Mouse (Mus musculus) heart, adult 2 months (tissue): ENCODE data around the gene Mettl7a1. TPM values are rescaled to one million over a fixed set of nuclear protein-coding genes. Genes with fewer than 3 reads are reported as not detected.
"Not testable (repeated sequence)": the region's sequence is repeated elsewhere in the genome, so short reads cannot be mapped to it uniquely, and the experiment has no call there.

Source experiments
- DNase-seq, 2 experiments: peaks; one replicate each; pipeline ENCODE4 v3.0.0; 2021
- H3K27ac ChIP-seq: fragments of 200-600 bp; 2 replicates; pipeline ENCODE4 v1.8.1; 2022
- H3K27me3 ChIP-seq: fragments of 200-500 bp; 2 replicates; pipeline ENCODE4 v1.6.1; 2012; ENCODE audit warnings: mild to moderate bottlenecking, low read length, inconsistent platforms, mixed read lengths; ENCODE audit not compliant: control insufficient read depth, insufficient read depth
- H3K36me3 ChIP-seq: fragments of 200-500 bp; 2 replicates; pipeline ENCODE4 v1.6.1; 2012; ENCODE audit warnings: low read length, inconsistent platforms; ENCODE audit not compliant: control insufficient read depth, insufficient read depth
- H3K4me1 ChIP-seq: fragments of 200-500 bp; 2 replicates; pipeline ENCODE4 v1.6.1; 2011; ENCODE audit warnings: low read length; ENCODE audit not compliant: control insufficient read depth, insufficient read depth
- H3K4me3 ChIP-seq: fragments of 200-600 bp; 2 replicates; pipeline ENCODE4 v1.8.1; 2022
- H3K79me2 ChIP-seq: fragments of 200-500 bp; replicated peaks from 2 replicates; pipeline ENCODE4 v1.6.1; 2012; ENCODE audit warnings: mild to moderate bottlenecking, inconsistent platforms, low read length, moderate library complexity, mixed read lengths; ENCODE audit not compliant: control insufficient read depth, insufficient read depth
- H3K9ac ChIP-seq: fragments of 200-500 bp; 2 replicates; pipeline ENCODE4 v1.6.1; 2012; ENCODE audit warnings: low read depth, mild to moderate bottlenecking, control low read depth, inconsistent platforms, low read length, mixed read lengths
- CTCF ChIP-seq: fragments of 200-600 bp; IDR thresholded peaks from 2 replicates; pipeline ENCODE4 v1.8.1; 2022; ENCODE audit warnings: antibody characterized with exemption, mild to moderate bottlenecking, moderate library complexity
- EP300 ChIP-seq: fragments of 200-500 bp; IDR thresholded peaks from 2 replicates; pipeline ENCODE4 v1.6.1; 2011; ENCODE audit warnings: low read depth, low read length, control low read depth; ENCODE audit not compliant: insufficient read depth
- POLR2A ChIP-seq: fragments of 200-500 bp; IDR thresholded peaks from 2 replicates; pipeline ENCODE4 v1.6.1; 2011; ENCODE audit warnings: mild to moderate bottlenecking, low read depth, low read length, control low read depth; ENCODE audit not compliant: insufficient read depth
- WGBS: fragments of 180-500 bp; shearing (Covaris S2); methylation state at CpG from one replicate; pipeline ENCODE4 v1.1.7; 2018; 5-methylcytosine and 5-hydroxymethylcytosine counted together
- intact Hi-C: fragments of 180-260 bp; cut with DNase I; formaldehyde crosslinking; loops from one replicate; pipeline ENCODE4 v1.15.1; 2025
- polyA plus RNA-seq: library from polyadenylated mRNA; depleted of rRNA; stranded (reverse); fragments of >200 nt; gene quantifications from 2 replicates; pipeline ENCODE4 v1.2.3, GENCODE M21; 2012
- total RNA-seq, 2 experiments: library from RNA; stranded (reverse); gene quantifications; 2 replicates each; pipeline ENCODE4 v1.2.3; 2021

Gene Mettl7a1
- total and polyA plus RNA-seq, 3 experiments, result 43.0 to 56.4 (median 44.8) TPM

DNA sequence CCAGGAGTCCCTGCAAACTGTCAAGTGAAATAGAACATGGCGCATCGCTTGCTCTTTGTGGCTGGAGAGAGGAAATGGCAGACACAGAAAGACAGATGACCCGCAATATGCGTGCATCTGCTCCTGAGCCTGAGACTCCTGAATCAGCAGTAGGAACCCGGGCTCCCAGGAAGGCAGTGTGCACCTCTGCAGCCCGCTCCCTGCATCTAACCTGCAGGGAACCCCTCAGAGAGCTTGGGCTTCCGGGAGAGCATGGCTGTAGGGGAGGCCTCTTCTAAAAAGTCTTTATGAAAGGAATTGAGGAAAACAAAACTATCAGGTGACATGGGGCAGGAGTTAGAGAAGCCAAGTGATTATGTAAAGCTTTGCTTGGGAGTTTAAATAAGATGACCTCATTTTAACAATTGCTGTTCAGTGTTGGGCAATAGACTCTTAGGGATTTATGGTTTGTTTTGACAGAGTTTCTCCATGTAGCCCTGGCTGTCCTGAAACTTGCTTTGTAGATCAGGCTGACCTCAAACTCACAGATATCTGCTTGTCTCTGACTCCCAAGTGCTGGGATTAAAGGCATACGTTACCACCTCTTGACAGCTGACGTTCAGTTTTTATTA, 16.5 kb downstream of the Mettl7a1 start:
- Histone ChIP-seq H3K4me1 (peaks cover 3% of the 10 kb centered on the region; the same call in 1 of the 2 replicates), H3K4me3 (no peak overlapping the region), H3K9ac (no peak overlapping the region), H3K36me3 (no peaks in the 10 kb centered on the region), H3K27me3 (no peaks in the 10 kb centered on the region), H3K27ac (no peak overlapping the region), H3K79me2 (no peaks in the 10 kb centered on the region)
- intact Hi-C loops, result loop anchor here (10.0 kb wide), 2 partner anchors 54 to 56 kb away; no protein-coding TSS in a partner anchor
- no peak for DNase-seq
- WGBS, result 63% methylated on average over 9 of the region's 9 CpGs
- no peak for TF ChIP-seq POLR2A
- no peak for TF ChIP-seq EP300
- TF ChIP-seq CTCF, result no peak

DNA sequence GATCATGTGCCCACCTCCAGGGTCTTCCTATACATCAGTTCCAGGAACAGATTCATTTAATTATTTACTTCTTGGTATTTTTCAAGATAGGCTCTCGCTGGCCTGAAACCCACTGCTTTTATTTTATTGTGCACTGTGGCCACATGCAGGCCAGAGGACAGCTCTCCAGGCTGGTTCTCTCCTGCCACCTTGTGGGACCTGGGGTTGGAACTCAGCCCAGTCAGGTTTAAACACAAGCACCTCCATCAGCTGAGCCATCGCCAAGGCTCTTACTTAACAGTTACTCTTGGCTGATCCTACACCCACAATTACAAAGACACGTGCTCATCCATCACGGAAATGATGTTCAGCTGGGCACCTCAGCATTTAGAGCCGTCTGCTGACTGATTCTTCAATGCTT, 17.2 kb downstream of the Mettl7a1 start:
- H3K36me3 ChIP-seq, result no peaks in the 10 kb centered on the region
- no peaks in the 10 kb centered on the region for H3K79me2 ChIP-seq
- H3K9ac ChIP-seq, result no peak overlapping the region
- peak; percentile 55; the same call in 1 of the 2 replicates for TF ChIP-seq EP300
- TF ChIP-seq POLR2A, result no peak
- TF ChIP-seq CTCF, result peak; percentile 65
- intact Hi-C loops, result loop anchor here (10.0 kb wide), 2 partner anchors 54 to 56 kb away; no protein-coding TSS in a partner anchor
- H3K27ac ChIP-seq, result no peak overlapping the region
- DNase-seq, result peak; percentile 59 to 65
- no peak overlapping the region for H3K4me3 ChIP-seq
- H3K4me1 ChIP-seq, result peaks cover 3% of the 10 kb centered on the region; the same call in 1 of the 2 replicates
- no peaks in the 10 kb centered on the region for H3K27me3 ChIP-seq
- 47% methylated on average over 5 of the region's 5 CpGs for WGBS

DNA sequence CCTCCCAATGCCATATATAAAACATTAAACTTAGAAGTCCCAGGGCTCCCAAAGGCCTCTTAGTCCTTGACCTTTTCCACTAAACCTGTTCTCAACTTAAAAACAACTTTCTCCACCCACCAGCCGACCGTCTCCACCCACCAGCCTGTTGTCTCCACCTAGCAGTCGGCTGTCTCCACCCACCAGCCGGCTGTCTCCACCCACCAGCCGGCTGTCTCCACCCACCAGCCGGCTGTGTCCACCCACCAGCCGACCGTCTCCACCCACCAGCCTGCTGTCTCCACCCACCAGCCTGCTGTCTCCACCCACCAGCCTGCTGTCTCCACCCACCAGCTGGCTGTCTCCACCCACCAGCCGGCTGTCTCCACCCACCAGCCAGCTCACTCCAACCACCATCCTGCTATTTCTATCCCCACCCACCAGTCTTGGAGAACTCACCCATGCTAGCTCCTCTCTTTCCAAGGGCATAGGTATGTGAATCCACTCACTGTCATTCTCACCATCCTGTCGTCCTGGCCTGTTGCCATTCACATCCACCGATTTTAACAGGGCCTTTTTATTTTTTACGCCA, 20.2 kb downstream of the Mettl7a1 start:
- TF ChIP-seq CTCF (no peak), POLR2A (no peak), EP300 (no peak)

DNA sequence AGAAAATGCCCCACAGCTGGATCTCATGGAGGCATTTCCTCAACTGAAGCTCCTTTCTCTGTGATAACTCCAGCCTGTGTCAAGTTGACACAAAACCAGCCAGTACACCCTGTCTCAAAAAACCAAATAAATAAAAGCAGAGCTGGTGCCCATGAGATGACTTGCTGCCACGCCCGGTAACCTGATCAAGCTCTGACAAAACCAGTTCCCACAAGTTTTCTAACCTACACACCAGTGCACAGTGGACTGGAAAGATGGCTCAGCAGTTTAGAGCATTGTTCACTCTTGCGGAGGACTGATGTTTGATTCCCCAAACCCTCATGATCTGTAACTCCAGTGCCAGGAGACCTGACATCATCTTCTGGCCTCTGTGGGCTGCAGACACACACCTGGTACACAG, 21.3 kb downstream of the Mettl7a1 start:
- DNase-seq, result no peak
- TF ChIP-seq EP300 (no peak), POLR2A (no peak), CTCF (no peak)
- 91% methylated on average over 3 of the region's 3 CpGs for WGBS
- Histone ChIP-seq H3K27ac (no peak overlapping the region), H3K9ac (no peak overlapping the region), H3K27me3 (no peaks in the 10 kb centered on the region), H3K36me3 (no peaks in the 10 kb centered on the region), H3K4me1 (no peaks in the 10 kb centered on the region), H3K79me2 (no peaks in the 10 kb centered on the region), H3K4me3 (no peak overlapping the region)
- intact Hi-C loops, result loop anchor here (10.0 kb wide), 2 partner anchors 50 to 60 kb away; no protein-coding TSS in a partner anchor

More for the DNA sequence above, 20.2 kb downstream of the Mettl7a1 start:
- H3K4me3 ChIP-seq, result no peak overlapping the region
- H3K79me2 ChIP-seq, result no peaks in the 10 kb centered on the region
- no peak for DNase-seq
- 66% methylated on average over 12 of the region's 12 CpGs for WGBS
- H3K27me3 ChIP-seq, result no peaks in the 10 kb centered on the region
- H3K36me3 ChIP-seq, result no peaks in the 10 kb centered on the region
- intact Hi-C loops, result loop anchor here (10.0 kb wide), 2 partner anchors 51 to 59 kb away; no protein-coding TSS in a partner anchor
- no peak overlapping the region for H3K27ac ChIP-seq
- H3K9ac ChIP-seq, result no peak overlapping the region
- no peaks in the 10 kb centered on the region for H3K4me1 ChIP-seq

DNA sequence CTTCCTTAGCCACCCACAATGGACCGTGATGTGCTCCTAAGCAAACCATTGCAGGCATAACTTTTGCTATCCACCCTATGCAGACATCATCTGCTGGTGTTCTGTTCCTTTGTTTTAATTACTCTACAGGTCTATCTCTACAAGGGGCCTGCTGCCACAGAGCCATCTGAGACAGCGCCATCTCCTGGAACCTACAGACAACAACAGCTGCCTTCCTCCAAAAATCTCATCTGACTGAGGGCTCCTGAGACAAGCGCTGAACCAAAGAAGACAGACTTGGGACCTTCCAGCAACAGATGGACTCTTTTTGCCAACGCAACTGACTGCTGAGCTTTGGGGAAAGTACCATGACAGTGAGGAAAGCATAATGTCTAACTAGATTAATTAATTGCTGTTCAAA, 24.1 kb downstream of the Mettl7a1 start:
- H3K9ac ChIP-seq, H3K27ac ChIP-seq, H3K4me3 ChIP-seq, H3K4me1 ChIP-seq, H3K79me2 ChIP-seq, H3K27me3 ChIP-seq, H3K36me3 ChIP-seq, DNase-seq: not testable (repeated sequence)
- WGBS, result 72% methylated on average over 4 of the region's 4 CpGs
- intact Hi-C loops, result loop anchor here (10.0 kb wide), 2 partner anchors 47 to 63 kb away; no protein-coding TSS in a partner anchor

DNA sequence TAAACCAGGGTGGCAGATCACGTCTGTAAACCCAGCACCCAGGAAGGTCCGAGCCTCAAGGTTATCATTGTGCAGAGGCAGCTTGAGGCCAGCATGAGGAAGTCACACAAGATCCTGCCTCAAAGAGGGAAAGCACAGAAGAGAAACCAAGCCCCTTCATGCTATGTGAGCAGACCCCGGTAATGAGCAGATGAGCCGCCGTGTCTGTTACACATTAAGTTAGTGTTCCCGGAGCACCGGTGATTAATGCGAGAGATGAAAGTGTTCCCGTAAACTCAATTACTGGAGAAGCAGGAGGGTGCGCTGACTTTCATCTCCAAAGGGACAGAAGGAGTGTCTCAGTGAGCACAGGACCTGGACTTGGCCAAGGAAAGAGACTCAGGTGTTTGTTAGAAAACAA, 25.4 kb downstream of the Mettl7a1 start:
- intact Hi-C loops, result loop anchor here (10.0 kb wide), 2 partner anchors 45 to 65 kb away; no protein-coding TSS in a partner anchor
- H3K4me3 ChIP-seq, DNase-seq, H3K79me2 ChIP-seq, H3K4me1 ChIP-seq, H3K27ac ChIP-seq, H3K36me3 ChIP-seq, H3K9ac ChIP-seq, H3K27me3 ChIP-seq: not testable (repeated sequence)
- 86% methylated on average over 10 of the region's 10 CpGs for WGBS
